Mouse (Mus musculus): ENCODE results near the gene Ppp1cb.
"Not testable (repeated sequence)": the region's sequence is repeated elsewhere in the genome, so short reads cannot be mapped to it uniquely, and the experiment has no call there.

Gene Ppp1cb

DNA sequence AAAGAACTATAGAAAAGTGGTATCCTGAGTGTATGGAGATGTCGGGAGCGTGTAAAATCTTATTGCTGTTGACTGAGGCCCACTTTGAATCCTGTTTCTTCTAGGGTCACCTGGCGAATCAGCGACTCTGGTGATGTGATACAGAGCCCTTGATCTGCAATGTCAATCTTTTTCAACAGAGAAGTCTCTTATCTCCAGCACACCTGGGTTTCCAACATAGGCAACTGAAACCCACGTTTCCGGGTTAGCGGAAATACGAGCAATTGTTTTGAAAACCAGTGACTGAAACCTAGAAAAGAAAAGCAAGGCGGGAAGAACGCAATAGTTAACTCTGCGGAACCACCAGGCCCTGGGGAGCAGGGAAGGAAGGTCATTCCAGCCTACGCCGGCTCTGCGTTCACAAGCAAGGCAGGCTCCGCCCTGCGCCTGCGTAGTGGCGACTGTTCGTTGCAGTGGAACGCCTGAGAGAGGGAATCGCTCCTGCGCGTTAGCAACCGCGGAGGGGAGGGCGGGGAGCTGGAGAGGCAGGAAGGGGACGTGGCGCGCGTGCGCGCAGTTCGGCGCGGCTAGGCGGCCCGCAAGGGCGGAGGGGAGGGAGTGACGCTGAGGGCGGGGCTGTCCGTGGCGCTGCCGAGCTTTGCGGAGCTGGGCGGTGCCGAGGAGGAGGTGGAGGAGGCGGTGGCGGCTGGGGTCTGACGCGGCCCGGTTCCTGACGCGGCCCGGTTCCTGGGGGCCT lies at the start of gene Ppp1cb:
Gene Ppp1cb (plus strand): TSS at position 436 of the 736 bp plus-strand sequence.
- peak; percentile 99 for DNase-seq

DNA sequence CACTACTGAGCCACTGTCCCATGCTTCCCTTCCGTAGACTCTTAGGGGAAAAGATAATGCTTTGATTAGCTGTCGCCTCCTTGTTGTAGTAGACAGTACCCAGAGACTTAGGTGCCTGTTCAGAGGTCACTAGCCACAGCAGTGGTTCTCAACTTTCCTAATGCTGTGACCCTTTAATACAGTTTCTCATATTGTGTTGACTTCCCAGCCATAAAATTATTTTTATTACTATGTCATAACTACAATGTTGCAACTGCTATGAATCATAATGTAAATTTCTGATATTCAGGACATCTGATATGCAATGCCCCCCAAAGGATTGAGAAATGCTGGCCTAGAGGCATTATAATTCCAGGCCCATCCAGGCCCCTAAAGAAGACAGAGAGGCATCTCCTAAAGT lies 48.9 kb upstream of the Ppp1cb start:
- no peak for DNase-seq

DNA sequence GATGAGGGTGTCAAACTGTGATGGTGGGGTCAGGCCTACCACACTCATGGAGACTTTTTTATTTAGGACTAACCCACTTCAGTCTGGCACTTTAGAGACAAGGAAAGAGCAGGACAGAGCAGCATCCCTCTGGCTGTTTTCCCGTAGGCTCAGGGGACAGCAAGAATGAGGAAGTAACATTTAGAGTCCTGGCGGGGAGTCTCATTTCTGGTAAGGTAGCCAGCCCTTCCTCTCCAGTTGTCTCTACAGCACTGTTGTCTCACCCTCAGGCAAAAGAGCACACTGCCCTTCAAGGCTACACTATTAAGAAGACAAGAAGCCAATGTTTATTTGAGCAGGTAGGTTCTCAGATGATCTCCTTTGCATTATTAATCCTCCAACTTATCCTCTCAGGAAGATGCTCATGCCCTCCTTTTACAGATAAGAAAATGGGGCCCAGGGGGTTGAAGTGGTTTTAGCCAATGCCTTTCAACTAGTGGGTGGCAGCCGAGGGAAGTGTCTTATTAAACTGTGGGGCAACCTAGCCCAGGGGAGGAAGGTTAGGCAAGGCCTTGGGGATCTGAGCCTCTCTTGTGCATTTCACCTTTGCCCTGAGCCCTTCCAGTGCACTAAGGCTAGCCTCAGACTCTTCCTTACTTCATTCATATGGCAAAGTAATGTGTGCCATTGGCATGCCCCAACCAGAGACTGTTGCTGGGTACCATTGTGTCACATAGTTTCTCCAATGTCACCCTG lies 47.5 kb upstream of the Ppp1cb start:
- DNase-seq = no peak

DNA sequence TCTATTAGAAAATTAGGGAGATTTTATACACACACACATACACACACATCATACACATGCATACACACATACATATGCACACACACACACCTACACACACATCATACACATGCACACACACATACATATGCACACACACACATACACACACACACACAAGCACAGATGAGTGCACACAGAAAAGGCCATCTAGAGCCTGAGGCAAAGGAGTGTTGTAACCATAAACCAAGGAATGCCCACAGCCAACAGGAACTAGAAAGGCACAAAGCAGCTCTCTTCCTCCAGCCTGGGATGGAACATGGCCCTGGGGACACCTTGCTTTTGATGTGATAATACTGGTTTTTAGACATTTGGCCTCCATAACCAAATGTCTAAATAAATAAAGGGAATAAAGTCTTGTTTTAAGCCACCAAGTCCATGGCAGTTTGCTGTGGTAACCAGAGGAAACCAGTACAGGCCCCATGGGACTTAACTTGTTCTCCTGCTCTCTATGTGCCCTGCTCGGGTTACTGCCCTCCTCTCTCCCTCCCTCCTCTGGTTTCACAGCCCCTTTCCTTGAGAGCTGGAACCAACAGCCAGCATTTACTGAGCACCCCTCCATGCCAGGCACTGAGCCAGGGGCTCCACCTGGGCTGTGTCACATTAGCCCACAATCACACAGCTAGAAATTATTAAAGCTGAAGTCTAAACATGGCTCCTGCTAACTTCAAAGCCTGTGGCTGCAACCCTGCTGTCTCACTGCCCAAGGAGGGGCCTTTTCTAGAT lies 46.3 kb upstream of the Ppp1cb start:
- DNase-seq = peak; percentile 14

DNA sequence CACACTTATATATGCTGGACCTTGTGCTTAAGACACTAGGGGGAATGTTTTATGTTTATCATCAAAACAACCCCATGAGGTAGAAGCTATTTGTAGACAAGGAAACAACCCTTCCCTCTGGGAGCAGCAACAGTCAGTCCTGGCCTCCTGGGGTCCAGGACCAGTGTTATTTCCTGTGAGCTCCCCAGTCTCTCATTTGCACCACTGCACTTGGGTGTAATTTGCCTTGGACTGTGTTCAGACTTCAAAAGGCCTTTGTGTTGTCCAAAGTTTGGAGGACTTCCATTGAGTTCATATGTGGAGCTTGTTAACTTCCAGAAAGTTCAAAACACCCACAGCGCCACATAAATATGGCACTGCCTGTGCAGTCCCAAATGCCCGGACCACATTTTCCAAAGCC lies 45.6 kb upstream of the Ppp1cb start:
- no peak for DNase-seq

DNA sequence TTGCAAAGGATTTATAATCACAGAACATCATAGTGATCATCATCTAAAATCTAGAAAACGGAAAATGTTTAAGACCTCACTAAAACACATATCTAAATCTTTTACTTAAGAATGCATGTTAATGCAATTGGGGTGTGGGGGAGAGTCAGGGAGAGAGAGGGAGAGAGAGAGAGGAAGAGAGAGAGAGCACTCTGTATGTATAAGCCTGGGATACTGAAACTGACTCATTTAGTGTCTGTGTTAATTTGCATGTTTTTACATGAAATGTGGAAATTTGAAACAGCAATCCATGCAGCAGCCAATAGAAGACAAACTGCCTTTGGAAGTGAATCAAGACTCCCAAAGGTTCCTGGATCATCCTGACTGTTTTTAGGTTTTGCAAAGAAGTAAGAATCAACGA lies 45.1 kb upstream of the Ppp1cb start:
- no peak for DNase-seq

DNA sequence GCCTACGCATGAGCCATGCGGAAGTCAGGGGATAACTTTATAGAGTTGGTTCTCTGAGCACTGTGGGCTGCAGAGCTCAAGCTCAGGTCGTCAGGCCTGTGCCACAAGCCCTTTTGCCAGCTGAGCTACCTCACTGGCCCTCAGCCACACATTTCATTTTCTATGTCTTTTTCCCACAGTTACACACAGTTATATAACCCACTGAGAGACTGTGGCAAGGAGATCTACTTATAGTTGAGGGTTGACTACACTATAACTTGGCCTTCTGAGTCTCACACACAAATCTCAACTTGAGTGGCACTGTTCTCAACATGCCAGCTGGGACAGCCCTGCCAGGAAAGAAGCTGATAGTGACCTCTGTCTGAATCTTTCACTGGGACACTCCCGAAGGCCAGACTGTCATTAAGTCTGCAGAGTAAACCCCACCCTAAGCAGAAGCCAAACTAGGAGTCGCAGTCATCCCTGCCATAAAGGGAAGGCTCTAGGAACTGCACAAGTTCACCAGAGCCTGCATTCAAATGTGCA lies 44.1 kb upstream of the Ppp1cb start:
- no peak for DNase-seq

DNA sequence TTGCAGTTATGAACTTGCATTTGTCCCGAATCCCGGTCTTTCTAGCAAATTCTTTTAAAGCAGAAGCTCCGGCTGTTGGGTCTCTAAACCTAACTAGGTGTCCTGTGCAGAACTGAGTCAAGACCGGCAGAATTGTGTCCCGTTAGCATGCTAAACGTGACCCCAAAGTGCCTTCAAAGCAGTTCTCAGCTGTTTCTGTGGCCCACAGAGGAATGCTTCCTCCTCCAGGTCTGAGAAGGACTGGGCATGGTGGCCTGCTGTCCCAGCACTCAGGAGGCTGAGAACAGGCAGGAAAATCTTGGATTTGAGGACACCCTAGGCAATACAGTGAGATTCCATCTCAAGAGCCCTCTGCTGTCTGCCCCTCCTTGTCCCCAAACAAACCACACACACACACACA lies 43.1 kb upstream of the Ppp1cb start:
- DNase-seq = no peak

DNA sequence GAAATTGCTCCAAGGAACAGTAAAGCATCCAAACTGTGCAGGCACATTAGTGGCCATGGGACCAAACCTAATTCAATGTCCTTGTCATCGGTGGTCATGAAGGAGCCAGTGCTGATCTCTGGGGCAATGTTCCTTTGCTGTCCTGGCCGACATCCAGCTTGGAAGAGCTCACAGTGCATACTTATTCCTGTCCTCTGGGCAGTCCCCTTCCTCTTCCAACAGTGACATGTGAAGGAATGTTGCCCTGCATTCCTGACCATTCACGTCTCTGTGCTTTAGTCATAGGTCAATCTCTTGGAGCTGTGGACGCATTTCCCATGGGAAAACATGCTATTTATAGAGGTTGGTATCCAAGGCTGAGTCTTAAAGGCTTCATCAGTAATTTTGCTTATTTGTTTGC lies 41.8 kb upstream of the Ppp1cb start:
- DNase-seq = no peak

DNA sequence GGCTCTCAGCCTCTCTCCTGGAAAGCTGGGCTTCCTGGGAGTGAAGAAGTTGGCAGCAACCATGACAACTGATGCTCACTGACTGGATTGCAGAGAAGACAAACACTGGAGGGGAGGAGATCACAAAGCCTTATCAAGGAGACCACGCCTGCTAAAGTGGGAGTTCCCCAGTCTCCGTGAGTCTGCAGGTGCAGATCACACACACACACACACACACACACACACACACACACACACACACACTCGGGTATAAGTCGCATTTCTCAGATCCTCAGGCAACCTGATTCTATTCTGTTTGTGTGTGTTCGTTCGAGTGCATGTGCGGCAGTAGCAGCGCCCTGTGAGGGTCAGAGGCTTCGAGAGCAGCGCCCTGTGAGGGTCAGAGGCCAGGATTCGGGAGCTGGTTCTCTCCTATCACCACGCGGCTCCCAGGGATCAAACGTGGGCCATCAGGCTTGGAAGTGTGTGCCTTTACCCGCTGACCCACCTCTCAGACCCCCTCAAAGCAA lies 36.5 kb upstream of the Ppp1cb start:
- DNase-seq = no peak

DNA sequence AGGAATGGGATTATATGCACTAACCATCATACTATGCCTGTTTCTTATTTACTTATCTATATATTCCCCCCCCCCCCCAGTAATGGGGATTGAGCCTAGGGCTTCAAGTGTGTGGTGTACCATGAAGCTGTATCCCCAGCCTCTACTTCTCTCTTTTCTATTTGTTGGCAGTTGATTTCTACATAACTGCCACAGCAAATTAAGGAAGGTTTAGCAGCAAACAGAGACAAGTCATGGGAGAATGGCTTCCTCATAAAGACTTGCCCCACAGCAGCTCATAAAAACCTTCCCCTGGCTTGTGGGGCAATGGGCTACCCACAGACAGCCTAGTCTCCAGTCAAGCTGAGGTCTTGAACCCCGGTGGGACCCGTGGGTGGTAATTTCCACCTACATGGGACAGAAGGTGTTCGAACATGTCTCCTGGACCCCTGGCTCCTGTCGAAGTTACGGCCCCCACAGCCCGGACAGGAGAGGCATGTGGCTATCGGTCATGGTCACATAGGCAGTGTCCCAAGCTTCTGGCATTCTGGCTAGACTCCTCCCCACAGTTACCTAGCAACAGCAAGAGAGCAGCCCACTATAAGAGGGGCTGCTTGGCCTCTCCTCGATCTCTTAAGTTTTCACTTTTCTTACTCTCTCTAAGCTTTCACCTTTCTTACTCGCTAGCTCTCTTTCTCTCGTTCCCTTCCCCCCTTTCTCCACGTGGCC lies 35.1 kb upstream of the Ppp1cb start:
- DNase-seq = no peak

DNA sequence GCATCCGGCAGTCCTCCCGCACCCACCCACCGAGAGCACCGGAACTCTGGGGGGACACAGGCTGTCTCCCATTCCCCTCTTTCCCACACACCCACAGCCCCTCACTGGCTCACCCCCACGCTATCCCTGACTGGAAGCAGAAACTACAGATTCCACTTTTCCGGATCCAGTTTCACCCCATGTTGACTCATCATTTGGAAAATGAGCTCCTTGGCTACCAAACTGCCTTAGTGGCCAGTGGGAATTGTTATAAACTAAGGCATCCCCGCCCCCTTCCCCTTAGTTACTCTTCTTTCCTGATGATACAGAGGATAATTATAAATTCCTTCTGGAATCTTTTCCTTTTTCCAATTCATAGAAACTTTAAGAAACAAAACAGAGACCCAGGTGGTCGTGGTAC lies 34.2 kb upstream of the Ppp1cb start:
- DNase-seq = no peak

DNA sequence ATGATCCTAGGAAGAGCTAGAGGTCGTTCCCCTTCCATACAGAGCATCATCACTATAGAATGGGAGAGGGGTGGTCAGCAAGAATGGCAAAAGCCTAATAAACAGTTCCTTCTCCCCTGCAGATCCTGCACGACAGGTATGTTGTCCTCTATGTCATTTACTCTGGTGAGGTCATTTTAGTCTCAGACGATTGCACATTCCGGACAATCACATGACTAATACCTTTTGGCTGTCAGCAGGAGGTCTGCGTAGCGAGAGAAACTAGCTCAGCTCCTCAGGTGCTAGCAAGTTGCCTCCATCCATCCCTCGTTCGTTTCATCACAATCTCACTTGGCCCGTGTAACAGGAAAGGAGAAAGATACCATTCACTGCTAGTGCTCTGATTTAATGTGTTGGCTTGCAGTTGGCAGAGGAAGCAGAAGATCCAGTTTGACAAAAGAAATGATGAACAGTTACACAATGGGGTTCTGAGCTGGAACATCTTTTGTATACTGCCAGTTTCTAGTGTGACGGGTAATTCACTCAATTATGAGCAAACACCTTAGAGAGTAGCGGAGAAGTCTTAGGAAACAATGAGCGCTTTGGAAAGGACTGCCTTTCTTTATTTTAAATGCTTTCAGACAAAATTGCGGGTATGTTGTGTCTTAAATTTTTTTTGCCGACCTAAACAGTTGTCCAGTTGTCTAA lies 33.0 kb upstream of the Ppp1cb start:
- DNase-seq = no peak

DNA sequence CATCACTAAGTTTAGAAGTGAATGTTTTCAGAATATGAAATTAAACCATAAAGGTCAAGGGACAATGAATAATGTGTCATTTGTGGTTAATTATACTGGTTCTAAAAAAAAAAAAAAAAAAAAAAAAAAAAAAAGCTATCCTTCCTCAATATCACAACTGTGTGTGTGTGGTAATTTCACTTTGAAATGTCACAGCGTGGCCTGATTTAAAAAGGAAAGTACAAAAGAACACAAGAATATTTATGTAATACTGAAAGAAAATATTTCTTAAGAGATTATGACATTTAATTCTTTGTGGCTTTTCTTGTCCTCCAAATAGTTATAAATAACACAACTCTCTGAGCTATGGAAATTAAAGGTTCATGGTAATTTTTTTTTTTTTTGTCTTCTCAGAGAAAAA lies 28.2 kb upstream of the Ppp1cb start:
- no peak for DNase-seq

DNA sequence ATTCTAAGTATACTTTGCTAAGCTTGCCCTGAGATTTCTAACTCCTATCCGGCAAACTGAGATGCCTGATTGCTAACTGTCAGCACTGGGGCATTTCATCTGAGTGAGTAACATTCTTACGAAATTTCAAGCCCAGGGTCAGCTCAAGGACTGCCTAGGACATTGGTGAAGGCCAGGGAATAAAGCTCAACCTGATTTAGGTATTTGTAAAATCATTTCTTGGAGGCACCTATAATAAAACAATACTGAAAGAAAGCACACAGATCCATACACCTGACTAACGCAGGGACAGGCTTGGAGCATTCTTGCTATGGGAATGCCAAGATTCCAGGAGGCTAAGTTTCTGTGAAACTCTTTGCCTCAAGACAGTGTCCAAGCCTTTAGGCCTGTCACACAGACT lies 24.3 kb upstream of the Ppp1cb start:
- not testable (repeated sequence) for DNase-seq

DNA sequence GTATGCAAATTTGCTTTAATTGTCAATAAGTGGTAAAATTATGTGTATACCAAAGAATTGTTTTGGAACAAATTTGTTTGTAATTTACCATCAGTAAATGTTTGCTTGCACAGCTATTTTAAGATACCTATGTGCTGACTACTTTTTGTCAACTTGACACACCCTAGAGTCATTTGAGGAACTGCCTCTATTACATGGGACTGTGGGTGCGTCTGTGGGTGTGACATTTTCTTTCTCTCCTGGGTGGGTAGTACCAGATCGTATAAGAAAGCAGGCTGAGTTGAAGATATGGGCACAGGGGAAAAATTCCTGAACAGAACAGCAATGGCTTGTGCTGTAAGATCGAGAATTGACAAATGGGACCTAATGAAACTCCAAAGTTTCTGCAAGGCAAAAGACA lies 23.0 kb upstream of the Ppp1cb start:
- DNase-seq = no peak

DNA sequence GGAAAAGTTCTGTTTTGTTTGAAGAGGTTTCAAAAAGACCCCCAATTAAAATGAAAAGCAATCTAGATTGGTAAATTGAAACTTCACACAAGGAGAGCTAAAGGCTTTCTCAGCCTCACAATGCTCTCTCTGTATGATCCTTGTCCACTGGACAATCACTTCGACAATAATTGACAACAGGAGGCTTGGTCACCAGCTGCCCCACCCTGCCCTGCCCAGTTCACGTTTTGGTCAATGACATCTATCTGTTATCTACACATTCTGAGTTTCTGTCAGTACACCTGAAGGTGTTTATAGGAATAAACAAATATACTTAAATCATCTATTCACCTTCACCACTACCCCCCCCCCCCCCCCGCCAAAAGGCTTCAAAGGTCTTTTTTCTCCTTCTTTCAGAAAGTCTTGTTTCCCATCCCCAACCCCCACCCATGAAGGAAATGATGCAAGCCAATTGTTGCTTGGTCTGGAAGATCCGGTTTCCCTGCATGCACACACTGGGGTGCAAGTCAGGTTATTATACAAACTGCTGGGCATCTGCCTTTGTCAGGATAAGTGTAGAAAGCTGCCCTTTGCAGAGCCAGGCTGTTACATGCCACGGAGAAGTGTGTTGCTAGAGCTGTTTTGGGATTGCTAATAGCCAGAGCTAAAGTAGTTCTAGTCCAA lies 20.6 kb upstream of the Ppp1cb start:
- peak; percentile 43 for DNase-seq

DNA sequence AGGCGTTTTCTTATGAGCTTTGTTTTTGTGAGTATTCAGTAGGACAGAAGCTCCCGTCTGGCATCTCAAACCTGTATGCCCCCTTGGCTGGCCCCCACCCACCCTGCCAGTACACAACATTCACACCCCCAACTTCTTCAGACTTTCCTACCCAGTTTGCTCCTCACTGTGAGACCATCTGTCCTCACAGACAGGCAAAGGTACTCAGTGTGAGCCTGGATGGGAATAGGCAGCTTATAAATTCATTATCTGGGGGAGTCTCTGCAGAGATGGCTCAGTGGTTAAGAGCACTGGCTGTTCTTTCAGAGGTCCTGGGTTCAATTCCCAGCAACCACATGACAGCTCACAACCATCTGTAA lies 20.1 kb upstream of the Ppp1cb start:
- DNase-seq = peak; percentile 57

DNA sequence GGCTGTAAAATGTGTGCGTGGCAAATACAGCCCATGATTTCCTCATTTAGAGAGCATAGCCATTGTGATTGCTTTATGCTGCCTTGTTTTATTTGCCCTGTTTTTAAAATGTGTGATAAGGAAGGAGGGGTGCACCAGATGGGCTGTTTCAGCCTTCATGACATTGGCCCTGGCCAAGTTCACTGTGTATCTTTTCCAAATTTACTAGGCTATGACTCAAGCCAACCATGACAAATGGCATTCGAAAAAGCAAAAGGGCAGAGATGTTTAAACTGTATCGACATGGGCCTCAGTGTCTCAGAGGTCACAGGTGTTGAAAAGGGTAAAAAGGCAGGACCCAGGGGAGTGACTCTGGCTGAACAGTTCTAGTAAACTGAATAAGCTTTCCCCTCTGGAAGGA lies 17.3 kb upstream of the Ppp1cb start:
- DNase-seq = peak; percentile 36

DNA sequence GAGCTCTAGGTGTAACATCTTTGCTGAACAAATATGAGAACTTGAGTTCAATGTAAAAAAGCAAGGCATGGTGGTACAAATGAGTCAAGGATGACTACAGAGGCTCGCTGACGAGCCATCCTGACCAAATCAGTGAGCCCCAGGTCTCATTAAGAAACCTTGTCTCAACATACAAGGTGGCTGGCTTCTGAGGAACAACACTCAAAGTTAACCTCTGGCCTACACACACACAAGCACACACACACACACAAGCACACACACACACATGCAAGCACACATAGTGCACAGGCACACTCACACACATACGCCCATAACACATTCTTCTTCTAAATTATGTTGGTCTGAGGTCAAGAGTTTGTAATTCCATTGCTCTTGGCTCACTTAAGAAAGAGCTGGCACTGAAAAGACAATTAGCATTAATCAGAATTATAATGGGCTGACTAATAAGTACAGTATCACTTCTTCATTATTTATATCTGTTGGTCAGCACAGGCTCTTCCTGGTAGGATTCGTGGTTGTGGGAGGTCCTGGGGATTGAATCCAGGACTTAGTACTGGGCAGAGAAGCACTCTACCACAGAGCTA lies 16.6 kb upstream of the Ppp1cb start:
- DNase-seq = no peak

DNA sequence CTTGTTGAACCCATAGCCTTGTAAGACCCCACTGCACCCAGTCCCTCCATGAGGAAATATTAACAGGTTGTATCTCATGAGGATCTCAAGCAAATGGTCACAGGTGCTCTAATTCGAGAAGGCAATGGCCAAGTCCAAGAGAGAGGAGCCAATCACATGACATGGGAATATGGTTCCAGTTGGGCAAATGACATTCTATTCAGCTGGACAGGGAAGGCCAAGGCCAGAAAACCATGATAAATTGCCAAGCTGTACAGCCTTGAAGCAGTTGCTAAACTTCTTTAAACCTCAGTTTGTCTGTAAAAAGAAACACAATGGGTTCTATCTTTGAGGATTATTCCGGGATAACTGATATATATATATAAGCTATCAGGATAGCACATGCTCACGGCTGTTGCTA lies 14.7 kb upstream of the Ppp1cb start:
- no peak for DNase-seq
